Mouse (Mus musculus): ENCODE results near the gene Lemd1.

DNA sequence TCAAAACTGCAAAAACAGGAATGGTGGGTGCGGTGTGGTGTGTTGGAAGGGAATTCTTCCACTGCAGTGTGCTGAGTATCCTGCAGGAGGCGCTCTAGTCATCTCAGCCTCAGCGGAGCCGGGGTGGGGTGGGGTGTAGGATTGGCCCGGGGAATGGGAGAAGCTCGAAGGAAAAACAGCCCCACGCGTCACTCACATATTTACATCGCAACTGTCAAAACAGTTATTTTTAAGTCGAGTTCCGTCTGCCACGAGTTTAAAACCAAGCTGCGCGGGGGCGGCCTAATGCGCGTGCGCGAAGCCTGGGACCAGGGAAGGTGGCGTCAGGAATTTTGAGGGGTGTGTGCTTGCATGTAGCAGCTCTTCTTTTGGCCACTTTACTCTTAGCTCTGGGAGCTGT, 21.0 kb downstream of the Lemd1 start:
- TF ChIP-seq POLR2A (IDR thresholded peaks at IDR 0.05; ENCODE audit: low read depth, low read length) (no peak), CTCF (IDR thresholded peaks at IDR 0.05; ENCODE audit: borderline replicate concordance, insufficient read depth, low read length) (peak; percentile 67)
